Comparison of ENCODE assay signal across 7 mouse cellular contexts in the genomic region with DNA sequence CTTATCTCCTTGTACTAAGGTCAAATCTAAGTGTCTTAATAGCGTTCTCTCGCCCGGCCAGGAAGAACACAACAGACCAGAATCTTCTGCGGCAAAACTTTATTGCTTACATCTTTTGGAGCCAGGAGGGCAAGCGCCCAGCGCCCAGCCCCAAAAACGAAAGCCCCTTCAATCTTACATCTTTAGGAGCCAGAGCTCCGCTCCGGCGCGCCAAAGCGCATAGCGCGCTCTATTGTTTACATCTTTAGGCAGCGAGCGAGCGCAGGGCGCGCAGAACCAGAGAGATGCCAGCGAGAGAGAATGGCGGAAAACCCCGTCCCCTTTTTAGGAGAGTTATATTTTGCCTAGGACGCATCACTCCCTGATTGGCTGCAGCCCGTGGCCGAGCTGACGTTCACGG.
A peak's percentile ranks its signal among the peaks of the same experiment; 100 is the strongest.
DNase-seq lines count a peak whose midpoint lies in the region; TF ChIP-seq lines count a peak whose summit lies in the region.
"Not testable (repeated sequence)": the region's sequence is repeated elsewhere in the genome, so short reads cannot be mapped to it uniquely, and the experiment has no call there.

No protein-coding gene starts in this region.

- H3K4me1 ChIP-seq in heart, adult 2 months (ENCODE audit: control insufficient read depth, insufficient read depth, low read length): not testable (repeated sequence)

- intact Hi-C loops in gastrocnemius, adult 2 months (cut with DNase I); heart, adult 2 months (cut with DNase I): not testable (repeated sequence)

- H3K36me3 ChIP-seq in heart, adult 2 months (ENCODE audit: control insufficient read depth, insufficient read depth, low read length): not testable (repeated sequence)

- not testable (repeated sequence) for H3K79me2 ChIP-seq in heart, adult 2 months (replicated peaks; ENCODE audit: control insufficient read depth, insufficient read depth, low read length)

- H3K9ac ChIP-seq in heart, adult 2 months (ENCODE audit: low read depth, low read length): not testable (repeated sequence)

- H3K27me3 ChIP-seq in heart, adult 2 months (ENCODE audit: control insufficient read depth, insufficient read depth, low read length): not testable (repeated sequence)

- TF ChIP-seq EP300 in heart, adult 2 months (IDR thresholded peaks at IDR 0.05; ENCODE audit: insufficient read depth, low read depth, low read length): not testable (repeated sequence)

- WGBS in heart, adult 2 months: 84% methylated on average over 27 of the region's 27 CpGs

- H3K4me3 ChIP-seq in gastrocnemius, adult 2 months; heart, adult 2 months: not testable (repeated sequence)

- not testable (repeated sequence) for TF ChIP-seq POLR2A in heart, adult 2 months (IDR thresholded peaks at IDR 0.05; ENCODE audit: insufficient read depth, low read depth, low read length)

- H3K27ac ChIP-seq in gastrocnemius, adult 2 months; heart, adult 2 months: not testable (repeated sequence)

- DNase-seq in adrenal gland, postnatal 25 days: peak; percentile 1
- peak; percentile 14 for DNase-seq in gastrocnemius, adult 2 months
- peak; percentile 1 to 16 for DNase-seq in heart, adult 2 months
- DNase-seq in kidney, postnatal 14 days: peak; percentile 0
- DNase-seq in ovary, adult 18-20 months (ENCODE audit: low spot score): peak; percentile 1
- peak; percentile 3 for DNase-seq in testis, postnatal 14 days (ENCODE audit: low spot score)
- peak; percentile 15 for DNase-seq in urinary bladder, adult 2 months (ENCODE audit: low spot score)

- TF ChIP-seq CTCF in gastrocnemius, adult 2 months (IDR thresholded peaks at IDR 0.05); heart, adult 2 months (IDR thresholded peaks at IDR 0.05): not testable (repeated sequence)
